Mouse (Mus musculus) testis, adult 2 months (tissue): ENCODE measurements around the gene Gng12. TPM values are rescaled to one million over a fixed set of nuclear protein-coding genes. Genes with fewer than 3 reads are reported as not detected.

ENCODE experiments used
- H3K27ac ChIP-seq: fragments of 200-500 bp; 2 replicates; pipeline ENCODE4 v1.5.1; 2012; ENCODE audit warnings: low read depth, low read length; ENCODE audit not compliant: control insufficient read depth, insufficient read depth
- H3K27me3 ChIP-seq: fragments of 200-500 bp; 2 replicates; pipeline ENCODE4 v1.6.1; 2012; ENCODE audit warnings: mild to moderate bottlenecking, low read length, moderate library complexity; ENCODE audit not compliant: control insufficient read depth, insufficient read depth
- H3K36me3 ChIP-seq: fragments of 200-500 bp; 2 replicates; pipeline ENCODE4 v1.6.1; 2012; ENCODE audit warnings: mild to moderate bottlenecking, low read length; ENCODE audit not compliant: control insufficient read depth, insufficient read depth
- H3K4me1 ChIP-seq: fragments of 200-500 bp; 2 replicates; pipeline ENCODE4 v1.6.1; 2012; ENCODE audit warnings: low read length; ENCODE audit not compliant: control insufficient read depth, insufficient read depth
- H3K4me3 ChIP-seq: fragments of 200-500 bp; 2 replicates; pipeline ENCODE4 v1.5.1; 2012; ENCODE audit warnings: low read depth, mild to moderate bottlenecking, low read length, moderate library complexity, mixed read lengths; ENCODE audit not compliant: control insufficient read depth
- CTCF ChIP-seq: fragments of 200-500 bp; IDR thresholded peaks from 2 replicates; pipeline ENCODE4 v1.5.1; 2012; ENCODE audit warnings: low read depth, mild to moderate bottlenecking, inconsistent platforms, low read length, moderate library complexity; ENCODE audit not compliant: control insufficient read depth, insufficient read depth, insufficient replicate concordance
- POLR2A ChIP-seq: fragments of 200-500 bp; IDR thresholded peaks from 2 replicates; pipeline ENCODE4 v1.6.1; 2012; ENCODE audit warnings: low read depth, mild to moderate bottlenecking, inconsistent platforms, low read length, moderate library complexity; ENCODE audit not compliant: control insufficient read depth
- polyA plus RNA-seq: library from polyadenylated mRNA; depleted of rRNA; stranded (reverse); fragments of >200 nt; gene quantifications from 2 replicates; pipeline ENCODE4 v1.2.3, GENCODE M21; 2012

Gng12 gene
- polyA plus RNA-seq, 1 experiment, result 13.6 TPM

DNA sequence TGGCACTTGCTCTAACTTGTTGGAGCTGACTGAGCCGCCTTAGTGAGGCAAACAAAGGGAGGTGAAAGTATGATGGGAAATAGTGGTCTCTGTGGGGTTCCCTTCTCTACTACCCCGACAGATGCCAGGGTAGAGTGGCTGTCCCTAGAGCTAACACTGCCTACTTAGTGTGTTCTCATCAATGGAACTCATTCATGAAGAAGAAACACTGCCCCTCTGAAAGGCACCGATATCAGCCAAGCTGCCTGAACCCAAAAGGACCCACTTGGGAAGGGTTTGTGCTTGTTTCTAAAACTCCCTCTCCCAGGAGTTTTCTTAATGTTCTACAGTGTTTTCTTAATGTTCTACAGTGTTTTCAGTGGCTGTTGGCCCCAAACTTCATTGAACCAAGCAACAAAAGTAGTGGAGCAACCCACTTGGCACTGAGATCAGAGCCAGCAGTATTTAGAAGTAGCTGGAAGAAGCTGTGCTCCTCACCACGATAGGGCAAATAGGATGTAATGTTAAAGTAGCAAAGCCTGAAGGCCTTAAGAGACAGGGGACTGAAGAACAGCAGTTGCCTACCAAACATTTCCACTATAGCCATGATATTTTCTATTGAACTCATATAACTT is 36.1 kb downstream of the Gng12 start:
- no peak overlapping the region for H3K4me3 ChIP-seq

DNA sequence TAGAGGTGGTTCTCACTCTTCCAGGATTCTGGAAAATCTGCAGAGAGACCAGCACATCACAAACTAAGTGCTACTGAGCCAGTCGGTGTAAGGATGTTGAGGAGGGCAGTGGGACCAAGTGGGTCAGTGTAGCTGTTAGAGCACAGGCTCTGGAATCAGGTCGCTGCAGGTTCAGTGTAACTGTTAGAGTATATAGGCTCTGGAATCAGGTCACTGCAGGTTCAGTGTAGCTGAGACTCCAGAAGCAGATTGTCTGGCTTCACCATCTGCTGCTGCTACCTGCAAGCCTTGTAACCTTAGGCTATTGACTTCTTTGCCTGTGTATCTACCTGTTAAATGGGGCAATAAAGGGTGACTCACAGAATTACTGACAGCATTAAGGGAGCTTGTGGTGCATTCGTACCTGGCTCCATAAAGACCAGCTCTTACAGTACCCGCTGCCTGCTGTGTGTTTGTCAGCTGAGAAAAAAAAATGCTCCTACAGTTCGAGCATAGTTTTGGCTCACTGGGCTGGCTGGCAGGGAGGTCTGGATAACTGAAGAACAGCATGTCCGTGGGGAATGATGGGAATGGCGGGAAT is 44.5 kb downstream of the Gng12 start:
- Histone ChIP-seq H3K4me3 (no peak overlapping the region), H3K36me3 (no peaks in the 10 kb centered on the region), H3K27me3 (no peaks in the 10 kb centered on the region), H3K4me1 (no peaks in the 10 kb centered on the region), H3K27ac (no peak overlapping the region; the same call in 1 of the 2 replicates)
- no peak for TF ChIP-seq CTCF
- no peak for TF ChIP-seq POLR2A

More for the DNA sequence above, 36.1 kb downstream of the Gng12 start:
- TF ChIP-seq POLR2A (no peak), CTCF (no peak)
- H3K4me1 ChIP-seq, result no peaks in the 10 kb centered on the region
- H3K36me3 ChIP-seq, result no peaks in the 10 kb centered on the region
- H3K27ac ChIP-seq, result no peak overlapping the region
- no peaks in the 10 kb centered on the region for H3K27me3 ChIP-seq

DNA sequence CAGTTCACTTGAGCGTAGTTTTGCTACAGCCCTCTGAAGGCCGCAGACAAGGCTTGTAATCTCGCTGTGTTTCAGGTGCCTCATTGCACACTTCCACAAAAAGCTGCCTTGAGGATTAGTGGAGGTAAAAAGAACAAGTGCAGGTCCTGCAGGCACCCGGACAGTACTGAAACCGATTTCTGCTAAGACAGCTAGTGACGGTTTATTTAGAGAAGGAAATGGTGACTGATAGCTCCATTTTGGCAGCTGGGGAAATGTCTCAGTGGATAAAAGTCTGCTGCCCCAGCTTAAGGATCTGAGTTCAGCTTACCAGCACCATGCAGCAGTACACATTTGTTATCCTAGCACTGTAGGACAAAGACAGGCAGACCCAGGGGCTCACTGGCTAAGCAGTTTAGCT is 45.6 kb downstream of the Gng12 start:
- no peak for TF ChIP-seq CTCF
- no peak for TF ChIP-seq POLR2A
- Histone ChIP-seq H3K27me3 (no peaks in the 10 kb centered on the region), H3K4me1 (no peaks in the 10 kb centered on the region), H3K4me3 (no peak overlapping the region), H3K27ac (no peak overlapping the region), H3K36me3 (no peaks in the 10 kb centered on the region)

DNA sequence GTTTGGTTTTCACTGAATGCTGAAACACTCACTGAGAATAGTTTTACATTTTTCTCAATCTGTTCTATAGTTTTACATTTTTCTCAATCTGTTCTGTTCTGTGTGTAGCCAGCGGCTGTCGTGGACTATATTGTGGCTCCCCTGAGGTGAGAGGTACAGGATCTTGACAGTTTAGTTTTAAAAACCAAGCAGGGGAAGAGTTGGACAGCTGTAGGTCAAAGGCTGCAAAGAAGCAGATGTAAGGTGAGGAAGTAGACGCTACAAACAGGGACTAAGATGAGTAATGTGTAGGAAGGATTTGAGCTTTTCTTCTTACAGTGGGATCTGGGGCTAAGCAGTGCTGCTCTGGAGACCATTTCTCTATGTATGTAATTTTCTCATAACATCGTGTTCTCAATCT is 46.6 kb downstream of the Gng12 start:
- TF ChIP-seq POLR2A (no peak), CTCF (no peak)
- H3K27me3 ChIP-seq, result no peaks in the 10 kb centered on the region
- no peaks in the 10 kb centered on the region for H3K36me3 ChIP-seq
- no peak overlapping the region for H3K27ac ChIP-seq
- no peaks in the 10 kb centered on the region for H3K4me1 ChIP-seq
- no peak overlapping the region for H3K4me3 ChIP-seq

DNA sequence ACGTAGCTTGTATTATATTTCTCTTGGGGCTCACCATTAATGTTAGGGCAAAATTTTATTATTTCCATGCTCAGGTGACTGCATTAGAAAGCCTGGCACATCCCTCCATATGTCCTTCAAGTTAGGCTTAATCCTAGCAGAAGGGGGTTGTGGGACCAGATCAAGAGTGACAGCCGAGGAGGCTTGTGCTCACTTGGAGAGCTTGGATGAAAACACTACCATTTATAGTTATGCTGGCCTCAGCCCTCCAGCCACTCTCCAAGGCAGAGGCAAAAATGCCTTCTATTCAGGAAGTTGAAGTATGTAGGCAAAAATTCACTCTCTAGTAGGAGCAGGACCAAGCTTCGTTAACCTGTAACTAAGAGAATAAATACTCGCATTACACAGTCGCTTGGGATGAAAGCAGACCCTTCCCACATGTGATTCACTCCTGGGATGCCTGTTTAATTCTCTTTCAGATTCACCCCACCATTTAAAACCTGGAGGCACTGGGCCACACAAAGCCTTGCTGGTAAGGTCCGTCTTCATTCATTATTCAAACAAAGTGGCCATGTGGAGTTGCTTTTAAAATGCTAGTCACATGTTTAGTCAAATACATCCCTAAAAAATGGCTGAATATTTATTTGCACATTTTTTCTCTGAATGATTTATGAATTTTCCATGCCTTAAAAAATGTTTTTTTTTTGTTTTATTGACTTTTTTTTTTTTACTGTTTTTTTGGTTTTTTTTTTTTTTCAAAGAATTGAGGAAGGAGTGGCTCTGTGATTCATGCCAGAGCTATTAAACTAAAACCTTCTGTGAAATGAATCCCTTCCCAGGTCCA is 47.4 kb downstream of the Gng12 start:
- no peak overlapping the region for H3K27ac ChIP-seq
- TF ChIP-seq POLR2A (no peak), CTCF (no peak)

DNA sequence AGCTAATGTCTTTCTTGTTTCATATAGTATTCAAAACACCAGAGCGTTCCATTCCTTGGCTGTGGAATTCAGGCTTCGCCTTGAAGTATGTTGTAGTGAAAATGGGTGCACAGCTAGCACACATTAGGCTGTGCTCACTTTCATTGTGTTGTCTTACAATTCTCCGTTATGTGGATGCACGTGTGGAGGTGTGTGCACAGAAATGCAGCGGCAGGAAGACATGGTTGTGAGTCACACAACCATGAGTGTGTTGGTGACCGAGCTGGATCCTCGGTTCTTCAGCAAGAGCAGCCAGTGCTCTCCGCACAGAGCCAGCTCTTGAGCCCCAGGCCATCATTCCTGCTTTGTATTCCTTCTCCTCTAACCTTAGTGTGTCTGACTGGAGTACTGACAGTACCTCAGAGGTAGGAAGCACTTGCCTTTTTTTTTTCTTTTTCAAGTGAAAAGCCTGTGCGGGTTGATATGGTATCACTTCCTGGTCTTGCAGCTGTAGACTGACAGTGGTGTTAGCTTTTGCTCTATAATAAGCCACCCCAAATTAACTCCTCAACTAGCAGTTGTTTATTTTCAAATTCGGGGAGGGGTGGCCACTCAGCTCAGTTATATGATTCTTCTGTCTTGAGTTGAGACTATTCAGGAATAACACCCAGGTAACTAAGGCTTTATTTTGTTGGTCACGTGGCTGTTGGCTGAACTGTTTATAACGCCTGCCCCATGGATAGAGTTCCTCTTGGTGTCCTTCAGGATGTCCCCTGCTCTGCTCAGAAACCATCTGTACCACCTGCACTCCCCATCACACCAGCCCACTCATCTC is 48.2 kb downstream of the Gng12 start:
- no peaks in the 10 kb centered on the region for H3K36me3 ChIP-seq
- no peak overlapping the region for H3K4me3 ChIP-seq
- no peaks in the 10 kb centered on the region for H3K27me3 ChIP-seq
- no peak overlapping the region for H3K27ac ChIP-seq
- no peaks in the 10 kb centered on the region for H3K4me1 ChIP-seq
- TF ChIP-seq POLR2A, result no peak
- TF ChIP-seq CTCF, result no peak

More for the DNA sequence above, 47.4 kb downstream of the Gng12 start:
- Histone ChIP-seq H3K27me3 (no peaks in the 10 kb centered on the region), H3K36me3 (no peaks in the 10 kb centered on the region), H3K4me1 (no peaks in the 10 kb centered on the region), H3K4me3 (no peak overlapping the region)

DNA sequence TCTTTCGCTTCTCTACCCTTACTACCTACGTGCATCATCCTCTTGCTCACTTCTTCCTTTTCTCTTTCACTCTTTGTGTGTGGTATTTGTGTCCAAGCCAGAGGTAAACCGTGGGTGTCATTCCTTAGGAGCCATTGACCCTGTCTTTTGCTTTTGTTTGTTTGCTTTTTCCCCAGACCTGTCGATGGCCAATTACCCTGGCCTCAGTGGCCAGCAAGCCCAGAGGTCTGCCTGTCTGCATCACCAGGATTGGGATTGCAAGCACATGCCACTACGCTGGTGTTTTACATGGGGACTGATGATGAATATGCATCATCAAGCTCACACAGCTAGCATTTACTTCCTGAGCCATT is 48.8 kb downstream of the Gng12 start:
- Histone ChIP-seq H3K27ac (no peak overlapping the region), H3K4me3 (no peak overlapping the region), H3K27me3 (no peaks in the 10 kb centered on the region), H3K36me3 (no peaks in the 10 kb centered on the region), H3K4me1 (no peaks in the 10 kb centered on the region)
- no peak for TF ChIP-seq CTCF
- no peak for TF ChIP-seq POLR2A
